Mouse (Mus musculus) limb, embryonic 11.5 days (tissue): ENCODE measurements around the gene S100a6. TPM values are rescaled to one million over a fixed set of nuclear protein-coding genes. Genes with fewer than 3 reads are reported as not detected.

Experiments
- ATAC-seq: fragments of 200-750 bp; cut with Nextera tagmentation; 2 replicates; pipeline ENCODE4 v1.8.0; 2017; ENCODE audit warnings: low read depth; ENCODE audit not compliant: insufficient number of reproducible peaks, low FRiP score, low TSS enrichment
- DNase-seq: peaks from one replicate; pipeline ENCODE4 v3.0.0-alpha.2; 2015; ENCODE audit warnings: low spot score
- H3K27ac ChIP-seq: fragments of 300-500 bp; sonication (generic); replicated peaks from 2 replicates; pipeline ENCODE4 v1.5.1; 2014; ENCODE audit warnings: low read depth, mild to moderate bottlenecking, low read length
- H3K27me3 ChIP-seq: fragments of 300-500 bp; sonication (generic); 2 replicates; pipeline ENCODE4 v1.6.1; 2014; ENCODE audit warnings: mild to moderate bottlenecking, low read length, mixed read lengths; ENCODE audit not compliant: control insufficient read depth, insufficient read depth
- H3K36me3 ChIP-seq: fragments of 300-500 bp; sonication (generic); 2 replicates; pipeline ENCODE4 v1.6.1; 2014; ENCODE audit warnings: mild to moderate bottlenecking, low read length, moderate library complexity, mixed read lengths; ENCODE audit not compliant: control insufficient read depth, insufficient read depth
- H3K4me1 ChIP-seq: fragments of 300-500 bp; sonication (generic); 2 replicates; pipeline ENCODE4 v1.6.1; 2014; ENCODE audit warnings: low read length, mixed read lengths; ENCODE audit not compliant: control insufficient read depth, insufficient read depth
- H3K4me2 ChIP-seq: fragments of 300-500 bp; sonication (generic); 2 replicates; pipeline ENCODE4 v1.6.1; 2014; ENCODE audit warnings: low read depth, mild to moderate bottlenecking, moderate library complexity; ENCODE audit not compliant: severe bottlenecking
- H3K4me3 ChIP-seq: fragments of 300-500 bp; sonication (generic); 2 replicates; pipeline ENCODE4 v1.5.1; 2014; ENCODE audit warnings: low read depth, low read length
- H3K9ac ChIP-seq: fragments of 300-500 bp; sonication (generic); 2 replicates; pipeline ENCODE4 v1.6.1; 2014; ENCODE audit warnings: mild to moderate bottlenecking, low read length
- H3K9me3 ChIP-seq: fragments of 300-500 bp; sonication (generic); 2 replicates; pipeline ENCODE4 v1.6.1; 2016; ENCODE audit warnings: low read length; ENCODE audit not compliant: control insufficient read depth
- WGBS: fragments of 180-500 bp; shearing (Covaris S2); extraction: QIAGEN DNeasy Blood & Tissue Kit; methylation state at CpG from one replicate; pipeline ENCODE4 v1.1.7; 2014; 5-methylcytosine and 5-hydroxymethylcytosine counted together
- polyA plus RNA-seq: library from polyadenylated mRNA; unstranded; fragments of >200 nt; fragmentation: Nextera tagmentation; extraction: Ambion mirVana; gene quantifications from 2 replicates; pipeline ENCODE4 v1.2.1, GENCODE M21; 2014

S100a6 gene
- polyA plus RNA-seq, 1 experiment from 2014 or later, result 17.5 TPM

- WGBS, result 48% methylated on average over 7 of the region's 7 CpGs
- no peak overlapping the region for H3K4me2 ChIP-seq
- no peaks in the 10 kb centered on the region for H3K4me1 ChIP-seq
- no peak for ATAC-seq
- H3K36me3 ChIP-seq, result no peaks in the 10 kb centered on the region
- H3K9me3 ChIP-seq, result no peaks in the 10 kb centered on the region
- no peak overlapping the region for H3K27ac ChIP-seq
- peak; percentile 61 for DNase-seq
- H3K27me3 ChIP-seq, result no peaks in the 10 kb centered on the region
- no peak overlapping the region for H3K9ac ChIP-seq
- no peak overlapping the region for H3K4me3 ChIP-seq
Observed at GRCm38 (mm10) chr3:90639511-90640154, 27.0 kb downstream of the S100a6 start.

GRCm38 (mm10) chr3:90640981-90641380 lies 28.3 kb downstream of the S100a6 start:
- H3K9me3 ChIP-seq, result no peaks in the 10 kb centered on the region
- no peak for DNase-seq
- no peak overlapping the region for H3K9ac ChIP-seq
- H3K27me3 ChIP-seq, result no peaks in the 10 kb centered on the region
- H3K4me1 ChIP-seq, result no peaks in the 10 kb centered on the region
- no peak overlapping the region for H3K27ac ChIP-seq
- no peak overlapping the region for H3K4me3 ChIP-seq
- no peak for ATAC-seq
- no peak overlapping the region for H3K4me2 ChIP-seq
- 85% methylated on average over 7 of the region's 7 CpGs for WGBS
- no peaks in the 10 kb centered on the region for H3K36me3 ChIP-seq

GRCm38 (mm10) chr3:90644220-90644619 lies 31.5 kb downstream of the S100a6 start:
- Histone ChIP-seq H3K9ac (no peak overlapping the region), H3K4me3 (no peak overlapping the region), H3K36me3 (no peaks in the 10 kb centered on the region), H3K4me1 (no peaks in the 10 kb centered on the region), H3K9me3 (no peaks in the 10 kb centered on the region), H3K27ac (no peak overlapping the region), H3K27me3 (no peaks in the 10 kb centered on the region), H3K4me2 (no peak overlapping the region)
- DNase-seq (peak; percentile 60), ATAC-seq (no peak)
- WGBS, result 51% methylated on average over 3 of the region's 3 CpGs

GRCm38 (mm10) chr3:90647291-90647690 lies 34.6 kb downstream of the S100a6 start:
- WGBS, result 88% methylated on average over 1 of the region's 1 CpGs
- Histone ChIP-seq H3K4me2 (no peak overlapping the region), H3K36me3 (no peaks in the 10 kb centered on the region), H3K4me3 (no peak overlapping the region), H3K27ac (no peak overlapping the region), H3K9ac (no peak overlapping the region), H3K27me3 (no peaks in the 10 kb centered on the region), H3K4me1 (no peaks in the 10 kb centered on the region), H3K9me3 (no peaks in the 10 kb centered on the region)
- ATAC-seq, result no peak
- no peak for DNase-seq

GRCm38 (mm10) chr3:90648981-90649380 lies 36.3 kb downstream of the S100a6 start:
- Histone ChIP-seq H3K4me3 (no peak overlapping the region), H3K36me3 (no peaks in the 10 kb centered on the region), H3K27ac (no peak overlapping the region), H3K9ac (no peak overlapping the region), H3K9me3 (no peaks in the 10 kb centered on the region), H3K27me3 (no peaks in the 10 kb centered on the region), H3K4me2 (no peak overlapping the region), H3K4me1 (no peaks in the 10 kb centered on the region)
- DNase-seq (no peak), ATAC-seq (no peak)

GRCm38 (mm10) chr3:90649832-90650231 lies 37.1 kb downstream of the S100a6 start:
- Histone ChIP-seq H3K27ac (no peak overlapping the region), H3K36me3 (no peaks in the 10 kb centered on the region), H3K9ac (no peak overlapping the region), H3K9me3 (no peaks in the 10 kb centered on the region), H3K27me3 (no peaks in the 10 kb centered on the region), H3K4me3 (no peak overlapping the region), H3K4me1 (no peaks in the 10 kb centered on the region), H3K4me2 (no peak overlapping the region)
- ATAC-seq (no peak), DNase-seq (no peak)
- WGBS, result 92% methylated on average over 2 of the region's 2 CpGs

- no peak overlapping the region for H3K27ac ChIP-seq
- no peaks in the 10 kb centered on the region for H3K4me1 ChIP-seq
- peak; percentile 63; the same call in 1 of the 2 replicates for ATAC-seq
- no peaks in the 10 kb centered on the region for H3K9me3 ChIP-seq
- no peaks in the 10 kb centered on the region for H3K36me3 ChIP-seq
- no peak overlapping the region for H3K4me2 ChIP-seq
- no peaks in the 10 kb centered on the region for H3K27me3 ChIP-seq
- DNase-seq, result peak; percentile 85
- H3K9ac ChIP-seq, result no peak overlapping the region
- WGBS, result 33% methylated on average over 5 of the region's 5 CpGs
- no peak overlapping the region for H3K4me3 ChIP-seq
Observed at GRCm38 (mm10) chr3:90652878-90653508, 40.3 kb downstream of the S100a6 start.

- Histone ChIP-seq H3K9me3 (no peaks in the 10 kb centered on the region), H3K4me2 (no peak within 1 kb of the TSS), H3K9ac (no peak within 1 kb of the TSS), H3K36me3 (no peaks in the 10 kb centered on the region), H3K4me1 (no peaks in the 10 kb centered on the region), H3K27me3 (no peaks in the 10 kb centered on the region), H3K4me3 (no peak within 1 kb of the TSS), H3K27ac (no peak within 1 kb of the TSS)
- ATAC-seq, result no peak
- no peak for DNase-seq
Observed at GRCm38 (mm10) chr3:90653717-90654116, 41.0 kb downstream of the S100a6 start, which contains the start of gene S100a7a. TSS of gene S100a7a (plus strand) at chr3:90654017.

- Histone ChIP-seq H3K27me3 (no peaks in the 10 kb centered on the region), H3K4me1 (no peaks in the 10 kb centered on the region), H3K4me3 (no peak overlapping the region), H3K4me2 (no peak overlapping the region), H3K9ac (no peak overlapping the region), H3K9me3 (no peaks in the 10 kb centered on the region), H3K27ac (no peak overlapping the region), H3K36me3 (no peaks in the 10 kb centered on the region)
- WGBS, result 68% methylated on average over 4 of the region's 4 CpGs
- no peak for DNase-seq
- ATAC-seq, result no peak
Observed at GRCm38 (mm10) chr3:90657405-90657804, 44.7 kb downstream of the S100a6 start.
